Mouse (Mus musculus) A20 (cell line): ENCODE measurements around the gene Lzts3.
"Not testable (repeated sequence)": the region's sequence is repeated elsewhere in the genome, so short reads cannot be mapped to it uniquely, and the experiment has no call there.

Source experiments
- DNase-seq: peaks from one replicate; pipeline ENCODE4 v3.0.0-alpha.2; 2011; ENCODE audit warnings: low read depth, low spot score

Lzts3 gene

GRCm38 (mm10) chr2:130642684-130643369 lies at the start of gene Lzts3:
Gene Lzts3 (minus strand): TSS chr2:130642803.
- DNase-seq = peak; percentile 93

- no peak for DNase-seq
Measured at GRCm38 (mm10) chr2:130689011-130689410, 46.4 kb upstream of the Lzts3 start.

GRCm38 (mm10) chr2:130685426-130685825 lies 42.8 kb upstream of the Lzts3 start:
- DNase-seq = no peak

- DNase-seq = no peak
Measured at GRCm38 (mm10) chr2:130681531-130681930, 38.9 kb upstream of the Lzts3 start.

GRCm38 (mm10) chr2:130679899-130680298 lies 37.3 kb upstream of the Lzts3 start:
- no peak for DNase-seq

- DNase-seq = no peak
Measured at GRCm38 (mm10) chr2:130679154-130679553, 36.6 kb upstream of the Lzts3 start.

GRCm38 (mm10) chr2:130677211-130677610 lies 34.6 kb upstream of the Lzts3 start:
- no peak for DNase-seq

GRCm38 (mm10) chr2:130667559-130667958 lies 25.0 kb upstream of the Lzts3 start, which contains the start of gene Itpa:
Gene Itpa (plus strand): TSS chr2:130667610.
- DNase-seq = peak; percentile 95

GRCm38 (mm10) chr2:130664102-130664701 lies 21.6 kb upstream of the Lzts3 start, which contains the start of gene Ddrgk1:
Gene Ddrgk1 (minus strand): TSS chr2:130664659.
- peak; percentile 97 for DNase-seq

GRCm38 (mm10) chr2:130663342-130663741 lies 20.7 kb upstream of the Lzts3 start:
- no peak for DNase-seq

- DNase-seq = no peak
Measured at GRCm38 (mm10) chr2:130658530-130658929, 15.9 kb upstream of the Lzts3 start.

GRCm38 (mm10) chr2:130657541-130657940 lies 14.9 kb upstream of the Lzts3 start:
- DNase-seq = no peak

GRCm38 (mm10) chr2:130656536-130656935 lies 13.9 kb upstream of the Lzts3 start:
- DNase-seq = no peak

GRCm38 (mm10) chr2:130655660-130656339 lies 13.2 kb upstream of the Lzts3 start:
- DNase-seq = no peak

GRCm38 (mm10) chr2:130653760-130654159 lies 11.2 kb upstream of the Lzts3 start:
- DNase-seq = no peak

GRCm38 (mm10) chr2:130653303-130653702 lies 10.7 kb upstream of the Lzts3 start:
- no peak for DNase-seq

GRCm38 (mm10) chr2:130649028-130649427 lies 6.4 kb upstream of the Lzts3 start:
- not testable (repeated sequence) for DNase-seq

GRCm38 (mm10) chr2:130645198-130645597 lies 2.6 kb upstream of the Lzts3 start:
- no peak for DNase-seq

GRCm38 (mm10) chr2:130642197-130642660 lies 374 bp downstream of the Lzts3 start:
- no peak for DNase-seq

GRCm38 (mm10) chr2:130641351-130642025 lies 1.1 kb downstream of the Lzts3 start:
- DNase-seq = no peak

- no peak for DNase-seq
Measured at GRCm38 (mm10) chr2:130639276-130639675, 3.3 kb downstream of the Lzts3 start.

GRCm38 (mm10) chr2:130638101-130638611 lies 4.4 kb downstream of the Lzts3 start:
- DNase-seq = no peak
